Mouse (Mus musculus): ENCODE data around the gene Ghrhr. TPM values are rescaled to one million over a fixed set of nuclear protein-coding genes. Genes with fewer than 3 reads are reported as not detected.

Ghrhr gene
- total and polyA plus RNA-seq, 3 experiments, result not detected

GRCm38 (mm10) chr6:55354456-55355117 is 21.5 kb upstream of the Ghrhr start:
- TF ChIP-seq RAD21 (IDR thresholded peaks at IDR 0.05; ENCODE audit: low read depth, low read length) (no peak), POLR2A (IDR thresholded peaks at IDR 0.05; ENCODE audit: control insufficient read depth in 1 of 2, insufficient read depth in 1 of 2, low read depth in 1 of 2, low read length in 2 of 2, poor library complexity in 1 of 2) (no peak), NELFE (IDR thresholded peaks at IDR 0.05; ENCODE audit: low read depth, low read length) (no peak), UBTF (IDR thresholded peaks at IDR 0.05; ENCODE audit: borderline replicate concordance, insufficient read depth, low read depth, low read length) (no peak)
- no peak overlapping the region for H3K9ac ChIP-seq (ENCODE audit: control insufficient read depth, low read depth, low read length, poor library complexity, severe bottlenecking)
- H3K79me2 ChIP-seq (ENCODE audit: control insufficient read depth, insufficient read depth, low read length, poor library complexity), result no peaks in the 10 kb centered on the region
- peaks cover 0 to 3% of the 10 kb centered on the region in 2 experiments; a peak in 2 of 4 replicates for H3K36me3 ChIP-seq (ENCODE audit: control insufficient read depth in 1 of 2, insufficient read depth in 2 of 2, low read length in 2 of 2)
- no peak for DNase-seq (ENCODE audit: low read depth, low spot score)
- H3K4me1 ChIP-seq (ENCODE audit: control insufficient read depth in 1 of 2, insufficient read depth in 2 of 2, low read length in 2 of 2), result peaks cover 2 to 13% of the 10 kb centered on the region in 2 experiments
- no peak overlapping the region for H3K27ac ChIP-seq (ENCODE audit: control insufficient read depth, low read depth, low read length)
- no peaks in the 10 kb centered on the region for H3K9me3 ChIP-seq (replicated peaks; ENCODE audit: insufficient read depth, low read length)
- H3K27me3 ChIP-seq (ENCODE audit: control insufficient read depth in 1 of 2, insufficient read depth in 2 of 2, low read length in 2 of 2), result no peaks in the 10 kb centered on the region
- no peak overlapping the region for H3K4me3 ChIP-seq (ENCODE audit: control insufficient read depth in 1 of 2, insufficient read depth in 1 of 2, low read depth in 2 of 2, low read length in 2 of 2)

GRCm38 (mm10) chr6:55355575-55355974 is 20.5 kb upstream of the Ghrhr start:
- Histone ChIP-seq H3K9ac (ENCODE audit: control insufficient read depth, low read depth, low read length, poor library complexity, severe bottlenecking) (no peak overlapping the region), H3K27me3 (ENCODE audit: control insufficient read depth in 1 of 2, insufficient read depth in 2 of 2, low read length in 2 of 2) (no peaks in the 10 kb centered on the region), H3K36me3 (ENCODE audit: control insufficient read depth in 1 of 2, insufficient read depth in 2 of 2, low read length in 2 of 2) (peaks cover 0 to 3% of the 10 kb centered on the region in 2 experiments; a peak in 2 of 4 replicates), H3K4me1 (ENCODE audit: control insufficient read depth in 1 of 2, insufficient read depth in 2 of 2, low read length in 2 of 2) (peaks cover 2 to 13% of the 10 kb centered on the region in 2 experiments), H3K9me3 (replicated peaks; ENCODE audit: insufficient read depth, low read length) (no peaks in the 10 kb centered on the region), H3K4me3 (ENCODE audit: control insufficient read depth in 1 of 2, insufficient read depth in 1 of 2, low read depth in 2 of 2, low read length in 2 of 2) (no peak overlapping the region), H3K79me2 (ENCODE audit: control insufficient read depth, insufficient read depth, low read length, poor library complexity) (no peaks in the 10 kb centered on the region), H3K27ac (ENCODE audit: control insufficient read depth, low read depth, low read length) (no peak overlapping the region)
- TF ChIP-seq POLR2AphosphoS2 (IDR thresholded peaks at IDR 0.05; ENCODE audit: low read length) (no peak), USF2 (IDR thresholded peaks at IDR 0.05; ENCODE audit: borderline replicate concordance in 1 of 2, insufficient read depth in 1 of 2, low read depth in 1 of 2, low read length in 2 of 2) (no peak), MAFK (IDR thresholded peaks at IDR 0.05; ENCODE audit: borderline replicate concordance, low read depth, low read length) (no peak), CHD1 (IDR thresholded peaks at IDR 0.05; ENCODE audit: low read depth, low read length) (no peak), ETS1 (IDR thresholded peaks at IDR 0.05; ENCODE audit: low read depth, low read length) (no peak), ZNF384 (IDR thresholded peaks at IDR 0.05; ENCODE audit: low read depth, low read length) (no peak), GATA1 (IDR thresholded peaks at IDR 0.05; ENCODE audit: low read depth, low read length) (no peak), MAZ (IDR thresholded peaks at IDR 0.05; ENCODE audit: low read depth, low read length) (no peak), CTCF (IDR thresholded peaks at IDR 0.05 in 2 of 3, conservative IDR thresholded peaks at IDR 0.05 in 1 of 3; ENCODE audit: control insufficient read depth in 1 of 3, insufficient read depth in 1 of 3, low read depth in 2 of 3, low read length in 3 of 3, poor library complexity in 1 of 3, severe bottlenecking in 1 of 3) (no peak), MXI1 (IDR thresholded peaks at IDR 0.05; ENCODE audit: low read depth, low read length) (no peak), MAX (IDR thresholded peaks at IDR 0.05; ENCODE audit: low read length) (no peak), ZMIZ1 (IDR thresholded peaks at IDR 0.05; ENCODE audit: low read depth, low read length) (no peak), ZKSCAN1 (IDR thresholded peaks at IDR 0.05; ENCODE audit: low read depth, low read length) (no peak), TAL1 (IDR thresholded peaks at IDR 0.05; ENCODE audit: low read length) (no peak)
- no peak for DNase-seq (ENCODE audit: low read depth, low spot score)
